Mouse (Mus musculus) stomach, embryonic 14.5 days (tissue): ENCODE results near the gene Pnpla8. TPM values are rescaled to one million over a fixed set of nuclear protein-coding genes. Genes with fewer than 3 reads are reported as not detected.
"Not testable (repeated sequence)": the region's sequence is repeated elsewhere in the genome, so short reads cannot be mapped to it uniquely, and the experiment has no call there.

Experiments used
- ATAC-seq: fragments of 200-750 bp; cut with Nextera tagmentation; 2 replicates; pipeline ENCODE4 v1.8.0; 2017; ENCODE audit warnings: low read depth, moderate TSS enrichment; ENCODE audit not compliant: insufficient number of reproducible peaks, insufficient read depth, low FRiP score
- H3K27ac ChIP-seq: fragments of 300-500 bp; sonication (generic); 2 replicates; pipeline ENCODE4 v1.5.1; 2014; ENCODE audit warnings: mild to moderate bottlenecking, low read length, moderate library complexity, mixed read lengths
- H3K27me3 ChIP-seq: fragments of 300-500 bp; sonication (generic); 2 replicates; pipeline ENCODE4 v1.6.1; 2014; ENCODE audit warnings: low read length, control low read depth, mixed read lengths; ENCODE audit not compliant: control insufficient read depth, insufficient read depth
- H3K36me3 ChIP-seq: fragments of 300-500 bp; sonication (generic); 2 replicates; pipeline ENCODE4 v1.6.1; 2014; ENCODE audit warnings: mild to moderate bottlenecking, control low read depth, low read length, moderate library complexity, mixed read lengths; ENCODE audit not compliant: control insufficient read depth, insufficient read depth
- H3K4me1 ChIP-seq: fragments of 300-500 bp; sonication (generic); 2 replicates; pipeline ENCODE4 v1.6.1; 2014; ENCODE audit warnings: low read length, control low read depth, mixed read lengths; ENCODE audit not compliant: control insufficient read depth, insufficient read depth
- H3K4me2 ChIP-seq: fragments of 300-500 bp; sonication (generic); replicated peaks from 2 replicates; pipeline ENCODE4 v1.6.1; 2014; ENCODE audit warnings: low read depth, low read length, control low read depth
- H3K4me3 ChIP-seq: fragments of 300-500 bp; sonication (generic); 2 replicates; pipeline ENCODE4 v1.5.1; 2014; ENCODE audit warnings: low read depth, low read length, control low read depth
- H3K9ac ChIP-seq: fragments of 300-500 bp; sonication (generic); replicated peaks from 2 replicates; pipeline ENCODE4 v1.6.1; 2014; ENCODE audit warnings: low read depth, mild to moderate bottlenecking, control low read depth, low read length, moderate library complexity, mixed read lengths
- H3K9me3 ChIP-seq: fragments of 300-500 bp; sonication (generic); 2 replicates; pipeline ENCODE4 v1.6.1; 2016; ENCODE audit warnings: low read depth, low read length, control low read depth; ENCODE audit not compliant: control insufficient read depth
- WGBS: fragments of 180-500 bp; shearing (Covaris S2); extraction: QIAGEN DNeasy Blood & Tissue Kit; methylation state at CpG from one replicate; pipeline ENCODE4 v1.1.7; 2014; 5-methylcytosine and 5-hydroxymethylcytosine counted together
- polyA plus RNA-seq: library from polyadenylated mRNA; unstranded; fragments of >200 nt; fragmentation: Nextera tagmentation; extraction: Ambion mirVana; gene quantifications from 2 replicates; pipeline ENCODE4 v1.2.1, GENCODE M21; 2014

Gene Pnpla8
- polyA plus RNA-seq, result 60.9 and 65.8 TPM in 2 replicates

- not testable (repeated sequence) for H3K27ac ChIP-seq, H3K27me3 ChIP-seq, H3K9me3 ChIP-seq, H3K36me3 ChIP-seq, ATAC-seq, H3K4me1 ChIP-seq
- 90% methylated on average over 2 of the region's 2 CpGs for WGBS
- Histone ChIP-seq H3K4me2 (peak within 1 kb of the TSS; percentile 71), H3K4me3 (peak within 1 kb of the TSS; percentile 57), H3K9ac (peak within 1 kb of the TSS; percentile 47)
These were observed at the start of gene Pnpla8 for GRCm38 (mm10) chr12:44221070-44221469. TSS of gene Pnpla8 (plus strand) at chr12:44221370.

- no peaks in the 10 kb centered on the region for H3K4me1 ChIP-seq
- H3K4me3 ChIP-seq, result no peak overlapping the region
- H3K4me2 ChIP-seq, result no peak overlapping the region
- H3K9me3 ChIP-seq, result no peaks in the 10 kb centered on the region
- 26% methylated on average over 10 of the region's 10 CpGs for WGBS
- no peaks in the 10 kb centered on the region for H3K27me3 ChIP-seq
- H3K9ac ChIP-seq, result no peak overlapping the region
- H3K36me3 ChIP-seq, result no peaks in the 10 kb centered on the region
- no peak overlapping the region for H3K27ac ChIP-seq
- no peak; the same call in 1 of the 2 replicates for ATAC-seq
These were observed 44.7 kb upstream of the Pnpla8 start for GRCm38 (mm10) chr12:44176331-44177037.

DNA sequence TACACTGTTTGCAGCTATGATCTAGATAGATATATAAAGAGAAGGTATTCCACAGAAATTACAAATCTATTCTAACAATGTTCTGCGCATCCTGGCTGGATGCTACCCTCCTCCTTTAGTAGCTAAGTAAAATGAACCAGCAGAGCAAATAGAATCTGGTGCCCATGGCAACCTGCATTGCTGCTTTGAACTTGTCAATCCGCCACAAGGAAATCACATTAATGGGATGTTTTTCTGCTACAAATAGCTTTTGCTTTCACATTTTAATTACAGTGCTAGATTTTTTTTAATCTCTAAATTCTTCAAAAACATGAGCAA, 44.2 kb upstream of the Pnpla8 start:
- Histone ChIP-seq H3K9me3 (no peaks in the 10 kb centered on the region), H3K4me1 (no peaks in the 10 kb centered on the region), H3K4me3 (no peak overlapping the region), H3K27ac (no peak overlapping the region), H3K4me2 (no peak overlapping the region), H3K9ac (no peak overlapping the region), H3K27me3 (no peaks in the 10 kb centered on the region), H3K36me3 (no peaks in the 10 kb centered on the region)
- no peak for ATAC-seq
- WGBS, result 73% methylated on average over 2 of the region's 2 CpGs

DNA sequence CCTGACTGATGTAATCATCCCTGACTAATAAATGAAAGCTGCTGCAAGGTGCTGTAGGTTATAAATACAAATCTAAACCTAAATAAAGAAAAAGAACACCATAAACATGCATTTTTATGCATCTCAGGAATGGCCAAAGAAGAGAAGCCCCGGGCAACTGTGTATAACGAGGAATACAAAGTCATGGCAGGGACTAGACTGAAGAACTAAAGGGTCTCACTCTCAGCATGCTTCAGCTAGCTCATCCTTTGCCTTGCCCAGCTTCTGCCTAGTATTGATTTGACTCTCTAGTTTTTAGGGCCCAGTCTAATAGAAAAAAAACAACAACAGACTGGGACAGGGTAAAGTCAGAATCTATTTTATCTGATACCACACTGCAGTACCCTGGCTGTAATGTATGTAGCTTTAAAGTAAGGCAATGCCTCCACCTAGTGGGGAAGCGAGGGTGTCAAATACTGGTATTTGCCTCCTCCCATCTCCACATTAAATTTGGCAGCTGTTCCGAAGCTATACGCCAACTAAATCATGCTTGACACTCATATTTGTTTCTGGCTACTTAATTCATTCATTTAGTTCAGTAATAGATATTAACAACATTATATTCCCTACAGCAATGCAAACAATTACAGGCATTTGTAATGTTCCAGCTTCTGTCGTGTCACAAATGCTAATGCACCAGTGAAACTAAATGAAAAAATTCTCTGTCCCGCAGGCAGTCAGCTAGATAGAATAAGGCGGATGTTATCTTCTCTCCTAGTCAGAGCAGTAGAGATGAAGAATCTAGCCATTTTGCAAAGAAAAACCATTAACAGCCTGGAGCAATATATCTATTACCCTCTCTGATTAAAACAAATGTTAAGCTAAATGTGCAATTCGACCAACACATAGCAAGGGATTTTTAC, 39.8 kb upstream of the Pnpla8 start:
- Histone ChIP-seq H3K4me3 (no peak overlapping the region), H3K36me3 (no peaks in the 10 kb centered on the region), H3K4me2 (no peak overlapping the region), H3K9ac (no peak overlapping the region), H3K4me1 (no peaks in the 10 kb centered on the region), H3K27me3 (no peaks in the 10 kb centered on the region), H3K27ac (no peak overlapping the region), H3K9me3 (no peaks in the 10 kb centered on the region)
- peak; percentile 56; the same call in 1 of the 2 replicates for ATAC-seq
- 46% methylated on average over 9 of the region's 9 CpGs for WGBS

- 49% methylated on average over 4 of the region's 4 CpGs for WGBS
- Histone ChIP-seq H3K36me3 (no peaks in the 10 kb centered on the region), H3K4me1 (no peaks in the 10 kb centered on the region), H3K4me3 (no peak overlapping the region), H3K9ac (no peak overlapping the region), H3K4me2 (no peak overlapping the region), H3K27me3 (no peaks in the 10 kb centered on the region), H3K9me3 (no peaks in the 10 kb centered on the region), H3K27ac (no peak overlapping the region)
- no peak for ATAC-seq
These were observed 23.2 kb upstream of the Pnpla8 start for GRCm38 (mm10) chr12:44197873-44198525.

GRCm38 (mm10) chr12:44209141-44209823, 11.9 kb upstream of the Pnpla8 start:
- H3K27ac ChIP-seq, result peak overlapping the region; percentile 76
- H3K9ac ChIP-seq, result peak overlapping the region; percentile 76
- peaks cover 4% of the 10 kb centered on the region for H3K36me3 ChIP-seq
- no peaks in the 10 kb centered on the region for H3K27me3 ChIP-seq
- peak overlapping the region; percentile 71 for H3K4me2 ChIP-seq
- peak overlapping the region; percentile 89 for H3K4me3 ChIP-seq
- peak; percentile 8 for ATAC-seq
- no peaks in the 10 kb centered on the region for H3K9me3 ChIP-seq
- peaks cover 3% of the 10 kb centered on the region; the same call in 1 of the 2 replicates for H3K4me1 ChIP-seq
- under 1% methylated on average over 37 of the region's 37 CpGs for WGBS

GRCm38 (mm10) chr12:44209824-44210752, 11.1 kb upstream of the Pnpla8 start, which contains the start of gene Dnajb9:
TSS of gene Dnajb9 (minus strand) at chr12:44210326.
- Histone ChIP-seq H3K9me3 (no peaks in the 10 kb centered on the region), H3K27ac (peak within 1 kb of the TSS; percentile 76), H3K4me1 (peaks cover 3% of the 10 kb centered on the region; the same call in 1 of the 2 replicates), H3K4me3 (peak within 1 kb of the TSS; percentile 89), H3K36me3 (peaks cover 4% of the 10 kb centered on the region), H3K27me3 (no peaks in the 10 kb centered on the region), H3K9ac (peak within 1 kb of the TSS; percentile 76), H3K4me2 (peak within 1 kb of the TSS; percentile 71)
- under 1% methylated on average over 75 of the region's 77 CpGs for WGBS
- ATAC-seq, result peak; percentile 99
